Mouse (Mus musculus) neural tube, embryonic 12.5 days (tissue): ENCODE measurements around the gene Slitrk1. TPM values are rescaled to one million over a fixed set of nuclear protein-coding genes. Genes with fewer than 3 reads are reported as not detected.

Source experiments
- ATAC-seq: fragments of 200-750 bp; cut with Nextera tagmentation; 2 replicates; pipeline ENCODE4 v1.8.0; 2017; ENCODE audit warnings: low read depth, mild to moderate bottlenecking, moderate TSS enrichment, moderate library complexity; ENCODE audit not compliant: low FRiP score
- H3K27ac ChIP-seq: fragments of 300-500 bp; sonication (generic); 2 replicates; pipeline ENCODE4 v1.5.1; 2016
- H3K27me3 ChIP-seq: fragments of 300-500 bp; sonication (generic); replicated peaks from 2 replicates; pipeline ENCODE4 v1.6.1; 2016; ENCODE audit warnings: mild to moderate bottlenecking
- H3K36me3 ChIP-seq: fragments of 300-500 bp; sonication (generic); 2 replicates; pipeline ENCODE4 v1.6.1; 2016; ENCODE audit warnings: mild to moderate bottlenecking
- H3K4me1 ChIP-seq: fragments of 300-500 bp; sonication (generic); 2 replicates; pipeline ENCODE4 v1.6.1; 2016
- H3K4me2 ChIP-seq: fragments of 300-500 bp; sonication (generic); replicated peaks from 2 replicates; pipeline ENCODE4 v1.6.1; 2016; ENCODE audit warnings: mild to moderate bottlenecking
- H3K4me3 ChIP-seq: fragments of 300-500 bp; sonication (generic); 2 replicates; pipeline ENCODE4 v1.5.1; 2016
- H3K9ac ChIP-seq: fragments of 300-500 bp; sonication (generic); 2 replicates; pipeline ENCODE4 v1.6.1; 2016; ENCODE audit warnings: mild to moderate bottlenecking
- H3K9me3 ChIP-seq: fragments of 300-500 bp; sonication (generic); 2 replicates; pipeline ENCODE4 v1.6.1; 2016; ENCODE audit warnings: mild to moderate bottlenecking
- WGBS: fragments of 180-500 bp; shearing (Covaris S2); methylation state at CpG from one replicate; pipeline ENCODE4 v1.1.7; 2016; 5-methylcytosine and 5-hydroxymethylcytosine counted together
- polyA plus RNA-seq: library from polyadenylated mRNA; unstranded; fragments of >200 nt; fragmentation: Nextera tagmentation; extraction: Ambion mirVana; gene quantifications from 2 replicates; pipeline ENCODE4 v1.2.1, GENCODE M21; 2016

Slitrk1 gene
- polyA plus RNA-seq, 1 experiment from 2014 or later = 22.7 TPM

- no peaks in the 10 kb centered on the region for H3K27me3 ChIP-seq
- H3K27ac ChIP-seq = no peak overlapping the region
- no peaks in the 10 kb centered on the region for H3K4me1 ChIP-seq
- H3K36me3 ChIP-seq = no peaks in the 10 kb centered on the region
- no peak overlapping the region for H3K4me2 ChIP-seq
- ATAC-seq = no peak
- no peaks in the 10 kb centered on the region for H3K9me3 ChIP-seq
- H3K4me3 ChIP-seq = no peak overlapping the region
- H3K9ac ChIP-seq = no peak overlapping the region
Measured at GRCm38 (mm10) chr14:108864631-108865030, 49.3 kb downstream of the Slitrk1 start.

- no peak overlapping the region for H3K4me2 ChIP-seq
- no peaks in the 10 kb centered on the region for H3K9me3 ChIP-seq
- WGBS = 95% methylated on average over 1 of the region's 1 CpGs
- no peaks in the 10 kb centered on the region for H3K27me3 ChIP-seq
- H3K36me3 ChIP-seq = no peaks in the 10 kb centered on the region
- H3K9ac ChIP-seq = no peak overlapping the region
- no peak overlapping the region for H3K27ac ChIP-seq
- no peak overlapping the region for H3K4me3 ChIP-seq
- H3K4me1 ChIP-seq = no peaks in the 10 kb centered on the region
- ATAC-seq = peak; percentile 33; the same call in 1 of the 2 replicates
Measured at GRCm38 (mm10) chr14:108859310-108859709, 54.6 kb downstream of the Slitrk1 start.
